Mouse (Mus musculus) embryonic facial prominence, embryonic 10.5 days (tissue): ENCODE measurements around the gene Samhd1. TPM values are rescaled to one million over a fixed set of nuclear protein-coding genes. Genes with fewer than 3 reads are reported as not detected.

Experiments used
- DNase-seq: peaks from one replicate; pipeline ENCODE4 v3.0.0-alpha.2; 2017; ENCODE audit warnings: low spot score
- H3K27ac ChIP-seq: fragments of 300-500 bp; sonication (generic); replicated peaks from 2 replicates; pipeline ENCODE4 v1.5.1; 2016; ENCODE audit warnings: mild to moderate bottlenecking
- H3K27me3 ChIP-seq: fragments of 300-500 bp; sonication (generic); replicated peaks from 2 replicates; pipeline ENCODE4 v1.6.1; 2016; ENCODE audit warnings: low read depth, mild to moderate bottlenecking; ENCODE audit not compliant: poor library complexity, severe bottlenecking
- H3K36me3 ChIP-seq: fragments of 300-500 bp; sonication (generic); replicated peaks from 2 replicates; pipeline ENCODE4 v1.6.1; 2016; ENCODE audit warnings: mild to moderate bottlenecking, moderate library complexity
- H3K4me1 ChIP-seq: fragments of 300-500 bp; sonication (generic); 2 replicates; pipeline ENCODE4 v1.6.1; 2016
- H3K4me3 ChIP-seq: fragments of 300-500 bp; sonication (generic); 2 replicates; pipeline ENCODE4 v1.5.1; 2016; ENCODE audit warnings: mild to moderate bottlenecking, moderate library complexity
- H3K9me3 ChIP-seq: fragments of 300-500 bp; sonication (generic); 2 replicates; pipeline ENCODE4 v1.6.1; 2016; ENCODE audit warnings: mild to moderate bottlenecking
- WGBS: fragments of 180-500 bp; shearing (Covaris S2); methylation state at CpG from one replicate; pipeline ENCODE4 v1.1.7; 2016; 5-methylcytosine and 5-hydroxymethylcytosine counted together
- polyA plus RNA-seq: library from polyadenylated mRNA; unstranded; fragments of >200 nt; fragmentation: Nextera tagmentation; extraction: Ambion mirVana; gene quantifications from 2 replicates; pipeline ENCODE4 v1.2.1, GENCODE M21; 2016

Gene Samhd1
- polyA plus RNA-seq, 1 experiment from 2014 or later = 26.7 TPM

GRCm38 (mm10) chr2:157074772-157075171, 60.3 kb downstream of the Samhd1 start:
- H3K9me3 ChIP-seq = no peaks in the 10 kb centered on the region
- H3K36me3 ChIP-seq = peaks cover 70% of the 10 kb centered on the region
- peaks cover 90% of the 10 kb centered on the region for H3K4me1 ChIP-seq
- peak overlapping the region; percentile 80; the same call in 1 of the 2 replicates for H3K4me3 ChIP-seq
- WGBS = 81% methylated on average over 5 of the region's 5 CpGs
- no peak for DNase-seq
- no peak overlapping the region for H3K27ac ChIP-seq
- no peaks in the 10 kb centered on the region for H3K27me3 ChIP-seq

DNA sequence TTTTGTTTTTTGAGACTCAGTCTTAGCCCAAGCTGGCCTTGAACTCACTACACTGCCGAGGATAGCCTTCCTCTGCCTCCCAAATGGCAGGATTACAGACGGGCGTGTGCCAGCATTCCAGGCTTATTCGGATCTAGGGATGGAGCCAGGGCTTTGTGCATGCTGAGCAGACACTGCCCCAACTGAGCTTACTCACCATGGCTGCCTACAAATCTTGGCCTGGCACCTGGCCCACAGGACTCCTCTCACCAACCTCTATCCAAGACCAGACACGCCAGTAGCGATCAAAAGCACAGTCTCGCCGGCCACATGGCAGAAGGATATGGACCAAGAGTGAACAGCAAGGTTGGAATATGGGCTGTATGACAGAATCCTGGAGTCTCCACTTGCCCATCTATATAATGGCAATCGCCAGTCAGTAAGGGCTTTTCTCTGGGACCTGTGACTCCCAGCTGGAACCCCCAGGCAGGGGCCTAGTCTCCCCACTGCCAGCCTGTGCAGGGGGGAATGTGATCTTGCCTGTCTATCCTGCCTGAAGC, 60.8 kb downstream of the Samhd1 start:
- Histone ChIP-seq H3K27me3 (no peaks in the 10 kb centered on the region), H3K27ac (no peak overlapping the region), H3K4me3 (no peak overlapping the region), H3K9me3 (no peaks in the 10 kb centered on the region), H3K36me3 (peaks cover 75% of the 10 kb centered on the region), H3K4me1 (peaks cover 90% of the 10 kb centered on the region)
- no peak for DNase-seq
- 84% methylated on average over 9 of the region's 9 CpGs for WGBS

DNA sequence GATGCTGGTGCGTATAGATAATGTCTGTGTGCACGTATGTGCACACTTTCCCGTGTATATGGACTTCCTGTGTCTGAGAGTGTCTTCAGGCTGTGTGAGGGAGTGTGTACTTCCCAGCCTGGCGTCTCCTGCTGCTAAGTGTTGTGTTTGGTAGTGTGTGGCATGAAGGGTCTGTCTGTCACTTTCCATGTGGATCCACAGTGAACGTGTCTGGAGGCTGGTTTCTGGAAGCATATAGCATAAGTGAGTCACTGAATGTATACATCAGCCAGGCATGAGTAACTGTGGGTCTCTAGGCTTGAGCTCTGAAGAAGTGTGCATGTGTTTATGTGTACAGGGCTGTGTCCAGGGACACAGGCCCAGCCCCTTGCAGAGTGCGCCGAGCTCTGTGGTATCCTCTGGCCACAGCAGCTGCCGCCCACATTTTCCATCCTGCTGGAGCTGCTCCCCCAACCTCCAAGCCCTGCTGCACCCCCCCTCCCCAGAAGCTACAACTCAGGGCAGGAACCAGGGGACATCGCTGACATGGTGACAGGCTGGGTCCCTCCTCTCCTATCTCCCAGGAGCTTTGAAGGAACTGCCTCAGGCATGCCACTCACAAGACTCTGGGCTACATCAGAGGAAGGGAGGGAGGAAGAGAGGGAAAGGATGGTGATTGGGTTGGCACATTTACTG, 61.5 kb downstream of the Samhd1 start:
- peak overlapping the region; percentile 14; the same call in 1 of the 2 replicates for H3K4me3 ChIP-seq
- peaks cover 95% of the 10 kb centered on the region for H3K4me1 ChIP-seq
- H3K9me3 ChIP-seq = no peaks in the 10 kb centered on the region
- peaks cover 79% of the 10 kb centered on the region for H3K36me3 ChIP-seq
- no peak for DNase-seq
- WGBS = 78% methylated on average over 9 of the region's 9 CpGs
- H3K27me3 ChIP-seq = no peaks in the 10 kb centered on the region
- H3K27ac ChIP-seq = no peak overlapping the region

DNA sequence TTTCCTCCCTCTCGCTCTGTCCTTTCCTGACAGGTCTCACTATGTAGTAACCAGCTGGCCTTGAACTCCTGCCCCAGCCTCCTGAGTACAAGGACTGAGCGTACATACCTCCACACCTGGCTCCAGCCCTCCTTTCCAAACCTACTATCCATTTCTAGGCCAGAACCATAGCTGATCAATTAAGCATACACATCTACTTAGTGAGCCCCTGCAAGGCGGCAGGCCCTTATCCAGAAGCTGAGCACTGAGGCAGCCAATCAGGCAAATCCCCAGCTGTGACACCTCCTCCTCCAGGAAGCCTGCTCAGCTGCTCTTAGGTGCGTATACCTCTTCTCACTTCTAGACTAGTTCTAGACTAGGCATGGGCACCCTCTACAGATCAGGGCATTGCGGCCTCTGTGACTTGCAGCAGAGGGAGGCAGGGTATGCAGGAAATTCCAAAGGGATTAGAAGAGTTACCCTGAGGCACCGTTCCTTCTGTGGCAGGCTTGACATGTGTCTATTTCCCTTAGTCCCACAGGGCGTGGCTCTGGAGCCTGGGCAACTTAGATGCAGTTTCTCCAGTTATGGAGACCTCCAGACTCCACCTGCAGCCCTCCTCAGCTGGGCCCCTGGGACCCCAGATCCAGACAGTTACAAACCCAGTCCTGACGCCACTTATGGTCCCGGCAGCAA, 62.6 kb downstream of the Samhd1 start:
- H3K36me3 ChIP-seq = peaks cover 85% of the 10 kb centered on the region
- H3K27me3 ChIP-seq = no peaks in the 10 kb centered on the region
- H3K27ac ChIP-seq = no peak overlapping the region
- 71% methylated on average over 9 of the region's 9 CpGs for WGBS
- DNase-seq = no peak
- H3K4me3 ChIP-seq = no peak overlapping the region
- peaks cover 96% of the 10 kb centered on the region for H3K4me1 ChIP-seq
- H3K9me3 ChIP-seq = no peaks in the 10 kb centered on the region

DNA sequence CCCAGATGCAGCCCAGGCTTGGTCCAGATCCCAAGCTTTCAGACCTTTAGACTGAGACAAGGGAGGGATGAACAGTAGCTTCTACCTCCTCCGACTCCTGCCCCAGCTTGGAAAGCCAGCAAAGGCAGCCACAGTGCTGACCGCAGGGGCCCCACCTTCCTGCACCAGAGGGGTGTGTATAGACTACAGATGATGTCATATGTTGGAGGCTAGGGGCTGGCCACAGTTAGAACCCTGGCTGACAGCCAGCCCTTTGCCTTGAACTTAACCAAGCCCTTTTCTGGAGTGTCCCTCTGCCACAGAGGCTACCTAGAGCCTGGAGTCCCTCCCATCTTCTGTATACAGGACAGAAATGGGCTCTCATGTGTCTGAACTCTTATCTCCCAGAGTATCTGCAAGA, 63.5 kb downstream of the Samhd1 start:
- peaks cover 96% of the 10 kb centered on the region for H3K4me1 ChIP-seq
- whole genome bisulfite sequencing = 85% methylated on average over 2 of the region's 2 CpGs
- H3K4me3 ChIP-seq = no peak overlapping the region

GRCm38 (mm10) chr2:157070365-157070764, 64.7 kb downstream of the Samhd1 start:
- Histone ChIP-seq H3K27ac (no peak overlapping the region), H3K36me3 (peaks cover 85% of the 10 kb centered on the region), H3K9me3 (no peaks in the 10 kb centered on the region), H3K27me3 (no peaks in the 10 kb centered on the region), H3K4me3 (no peak overlapping the region), H3K4me1 (peaks cover 93% of the 10 kb centered on the region)
- WGBS = 74% methylated on average over 9 of the region's 9 CpGs
- DNase-seq = no peak

More for the DNA sequence above, 63.5 kb downstream of the Samhd1 start:
- DNase-seq = no peak
- Histone ChIP-seq H3K27ac (no peak overlapping the region), H3K9me3 (no peaks in the 10 kb centered on the region), H3K27me3 (no peaks in the 10 kb centered on the region), H3K36me3 (peaks cover 88% of the 10 kb centered on the region)

- Histone ChIP-seq H3K9me3 (no peaks in the 10 kb centered on the region), H3K36me3 (peaks cover 85% of the 10 kb centered on the region), H3K27me3 (no peaks in the 10 kb centered on the region), H3K4me3 (no peak overlapping the region), H3K27ac (peak overlapping the region; percentile 15), H3K4me1 (peaks cover 93% of the 10 kb centered on the region)
- WGBS = 60% methylated on average over 3 of the region's 3 CpGs
- no peak for DNase-seq
These were observed 65.2 kb downstream of the Samhd1 start for GRCm38 (mm10) chr2:157069755-157070315.

DNA sequence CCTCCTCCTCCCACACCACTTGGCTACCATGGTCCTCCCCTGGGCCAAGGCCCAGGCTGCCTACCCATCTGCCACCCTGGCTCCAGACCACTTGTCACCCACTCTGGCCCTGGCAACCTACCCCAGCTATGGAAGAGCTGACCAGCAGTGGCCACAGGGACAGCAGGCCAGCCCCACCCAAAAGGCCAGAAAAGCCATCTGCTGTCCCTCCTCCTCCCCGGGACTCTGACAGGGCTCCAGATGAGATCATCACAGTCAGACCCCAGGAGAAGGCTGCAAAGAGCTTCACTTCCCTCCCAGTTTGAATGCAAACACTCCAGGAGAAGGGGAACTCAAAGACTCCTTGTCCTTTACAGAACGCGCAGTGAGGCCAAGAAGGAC, 65.7 kb downstream of the Samhd1 start:
- Histone ChIP-seq H3K9me3 (no peaks in the 10 kb centered on the region), H3K4me3 (no peak overlapping the region), H3K4me1 (peaks cover 93% of the 10 kb centered on the region), H3K27me3 (no peaks in the 10 kb centered on the region), H3K27ac (peak overlapping the region; percentile 15), H3K36me3 (peaks cover 87% of the 10 kb centered on the region)
- no peak for DNase-seq
- WGBS = 56% methylated on average over 3 of the region's 3 CpGs

DNA sequence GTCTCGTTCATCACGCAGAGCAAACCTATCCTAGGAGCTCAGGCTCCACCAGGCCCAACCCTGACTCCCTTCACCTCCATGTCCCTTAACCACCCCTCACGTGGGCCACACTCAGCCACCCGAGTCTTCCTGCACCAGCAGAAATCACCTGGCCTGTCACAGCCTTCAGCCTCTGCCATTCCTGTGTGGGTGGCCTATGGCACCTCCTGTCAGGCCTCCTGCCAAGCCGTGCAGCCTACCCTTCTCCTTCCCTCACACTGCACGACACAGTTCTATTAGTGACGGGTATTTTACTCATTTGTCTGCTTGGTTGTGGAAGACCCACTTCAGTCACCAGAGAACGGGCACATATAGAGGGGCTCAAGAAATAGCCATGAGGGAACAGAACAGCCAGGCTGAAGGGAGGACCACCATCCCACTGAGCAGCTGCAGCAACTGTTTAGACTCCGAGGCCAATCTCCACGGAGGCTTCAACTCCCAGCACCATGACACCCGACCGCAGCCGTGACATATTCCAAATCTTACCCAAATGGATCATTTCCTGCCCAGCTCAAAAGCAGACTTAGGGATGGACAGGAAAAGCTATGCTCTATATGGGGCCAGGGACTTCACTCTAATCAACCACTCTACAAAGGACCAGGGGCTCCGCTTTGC, 66.2 kb downstream of the Samhd1 start:
- Histone ChIP-seq H3K27me3 (no peaks in the 10 kb centered on the region), H3K4me3 (no peak overlapping the region), H3K36me3 (peaks cover 87% of the 10 kb centered on the region), H3K27ac (peak overlapping the region; percentile 15), H3K4me1 (peaks cover 92% of the 10 kb centered on the region), H3K9me3 (no peaks in the 10 kb centered on the region)
- 79% methylated on average over 14 of the region's 14 CpGs for WGBS
- DNase-seq = no peak

DNA sequence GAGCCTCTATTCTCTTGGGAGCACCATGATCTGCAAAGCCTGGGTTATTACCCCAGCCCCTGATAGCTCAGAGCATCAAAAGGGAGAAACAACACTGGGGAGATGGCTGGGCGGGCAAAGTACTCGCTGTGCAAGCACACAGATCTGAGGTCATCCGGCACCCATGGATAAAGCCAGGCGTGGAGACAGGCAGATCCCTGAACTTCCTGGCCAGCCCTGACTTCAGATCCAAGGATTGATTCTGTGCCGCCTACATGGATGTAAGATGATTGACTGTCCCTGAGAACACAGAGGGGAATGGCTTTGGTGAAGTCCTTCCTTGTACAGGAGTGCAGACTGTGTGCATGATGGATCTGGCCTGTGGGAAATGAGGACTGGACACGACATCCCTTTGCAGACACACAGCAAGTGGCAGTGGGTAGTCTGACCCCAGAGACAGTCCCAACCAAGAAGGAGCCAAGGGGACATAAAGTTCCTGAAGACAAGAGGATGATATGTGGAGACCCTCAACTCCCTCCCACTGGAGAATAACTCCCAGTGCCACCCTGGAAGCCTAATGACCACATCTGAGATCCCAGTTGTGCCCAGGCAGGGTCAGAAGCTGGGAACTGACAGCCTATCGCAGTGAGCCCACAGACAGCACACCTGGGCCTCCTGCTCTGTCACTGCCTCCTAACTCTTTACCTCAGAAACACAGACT, 68.2 kb downstream of the Samhd1 start:
- peaks cover 88% of the 10 kb centered on the region for H3K4me1 ChIP-seq
- no peaks in the 10 kb centered on the region for H3K27me3 ChIP-seq
- no peak for DNase-seq
- peaks cover 77% of the 10 kb centered on the region for H3K36me3 ChIP-seq
- H3K4me3 ChIP-seq = no peak overlapping the region
- H3K27ac ChIP-seq = 0 out of 2 replicates have a peak overlapping the region, but pooled peaks have one; percentile 20
- 86% methylated on average over 7 of the region's 7 CpGs for WGBS
- no peaks in the 10 kb centered on the region for H3K9me3 ChIP-seq

- no peak overlapping the region for H3K27ac ChIP-seq
- no peak overlapping the region for H3K4me3 ChIP-seq
- H3K36me3 ChIP-seq = peaks cover 77% of the 10 kb centered on the region
These were observed 69.2 kb downstream of the Samhd1 start for GRCm38 (mm10) chr2:157065879-157066226.

More at GRCm38 (mm10) chr2:157065879-157066226, 69.2 kb downstream of the Samhd1 start:
- no peak for DNase-seq
- Histone ChIP-seq H3K9me3 (no peaks in the 10 kb centered on the region), H3K4me1 (peaks cover 77% of the 10 kb centered on the region), H3K27me3 (no peaks in the 10 kb centered on the region)
- 77% methylated on average over 7 of the region's 7 CpGs for WGBS
